Mouse (Mus musculus) hindbrain, embryonic 11.5 days (tissue): ENCODE measurements around the gene Mrm1. TPM values are rescaled to one million over a fixed set of nuclear protein-coding genes. Genes with fewer than 3 reads are reported as not detected.
A peak's percentile ranks its signal among the peaks of the same experiment; 100 is the strongest.

Experiments used
- ATAC-seq: fragments of 200-750 bp; cut with Nextera tagmentation; 2 replicates; pipeline ENCODE4 v1.8.0; 2017; ENCODE audit warnings: mild to moderate bottlenecking, moderate TSS enrichment, moderate library complexity; ENCODE audit not compliant: low FRiP score
- DNase-seq: peaks from one replicate; pipeline ENCODE4 v3.0.0-alpha.2; 2015; ENCODE audit warnings: low spot score
- H3K27ac ChIP-seq: fragments of 300-500 bp; sonication (generic); 2 replicates; pipeline ENCODE4 v1.5.1; 2014; ENCODE audit warnings: mild to moderate bottlenecking, low read depth, low read length
- H3K27me3 ChIP-seq: fragments of 300-500 bp; sonication (generic); 2 replicates; pipeline ENCODE4 v1.6.1; 2014; ENCODE audit warnings: mild to moderate bottlenecking, low read length, moderate library complexity, mixed read lengths; ENCODE audit not compliant: control insufficient read depth, insufficient read depth
- H3K36me3 ChIP-seq: fragments of 300-500 bp; sonication (generic); 2 replicates; pipeline ENCODE4 v1.6.1; 2014; ENCODE audit warnings: mild to moderate bottlenecking, low read length, moderate library complexity, mixed read lengths; ENCODE audit not compliant: control insufficient read depth, insufficient read depth
- H3K4me1 ChIP-seq: fragments of 300-500 bp; sonication (generic); replicated peaks from 2 replicates; pipeline ENCODE4 v1.6.1; 2014; ENCODE audit warnings: low read length, mixed read lengths; ENCODE audit not compliant: control insufficient read depth, insufficient read depth
- H3K4me2 ChIP-seq: fragments of 300-500 bp; sonication (generic); replicated peaks from 2 replicates; pipeline ENCODE4 v1.6.1; 2014; ENCODE audit warnings: mild to moderate bottlenecking, low read depth, low read length
- H3K4me3 ChIP-seq: fragments of 300-500 bp; sonication (generic); 2 replicates; pipeline ENCODE4 v1.5.1; 2014; ENCODE audit warnings: low read depth, low read length
- H3K9ac ChIP-seq: fragments of 300-500 bp; sonication (generic); 2 replicates; pipeline ENCODE4 v1.6.1; 2014; ENCODE audit warnings: low read depth, low read length
- H3K9me3 ChIP-seq: fragments of 300-500 bp; sonication (generic); 2 replicates; pipeline ENCODE4 v1.6.1; 2016; ENCODE audit warnings: low read length; ENCODE audit not compliant: control insufficient read depth
- WGBS: fragments of 180-500 bp; shearing (Covaris S2); extraction: QIAGEN DNeasy Blood & Tissue Kit; methylation state at CpG from one replicate; pipeline ENCODE4 v1.1.7; 2014; 5-methylcytosine and 5-hydroxymethylcytosine counted together
- polyA plus RNA-seq: library from polyadenylated mRNA; unstranded; fragments of >200 nt; fragmentation: Nextera tagmentation; extraction: Ambion mirVana; gene quantifications from 2 replicates; pipeline ENCODE4 v1.2.1, GENCODE M21; 2014

Gene Mrm1
- 11.2 and 13.3 TPM in 2 replicates for polyA plus RNA-seq

- H3K36me3 ChIP-seq: no peaks in the 10 kb centered on the region
- ATAC-seq (peak; percentile 84), DNase-seq (peak; percentile 94)
- H3K9ac ChIP-seq: peak within 1 kb of the TSS; percentile 69
- no peaks in the 10 kb centered on the region for H3K4me1 ChIP-seq
- peak within 1 kb of the TSS; percentile 98 for H3K4me2 ChIP-seq
- no peaks in the 10 kb centered on the region for H3K27me3 ChIP-seq
- H3K27ac ChIP-seq: peak within 1 kb of the TSS; percentile 44; the same call in 1 of the 2 replicates
- H3K4me3 ChIP-seq: peak within 1 kb of the TSS; percentile 73
- no peaks in the 10 kb centered on the region for H3K9me3 ChIP-seq
- under 1% methylated on average over 50 of the region's 55 CpGs for WGBS
Observed at GRCm38 (mm10) chr11:84818961-84819692, at the start of gene Mrm1. Gene Mrm1, minus strand, starts transcription at chr11:84819515.

GRCm38 (mm10) chr11:84868786-84869259 is 49.5 kb upstream of the Mrm1 start:
- H3K9me3 ChIP-seq: no peaks in the 10 kb centered on the region
- H3K9ac ChIP-seq: peak overlapping the region; percentile 91
- H3K4me2 ChIP-seq: peak overlapping the region; percentile 89
- ATAC-seq: no peak
- H3K36me3 ChIP-seq: no peaks in the 10 kb centered on the region
- peak; percentile 10 for DNase-seq
- no peaks in the 10 kb centered on the region for H3K27me3 ChIP-seq
- peak overlapping the region; percentile 95 for H3K4me3 ChIP-seq
- WGBS: 23% methylated on average over 7 of the region's 7 CpGs
- no peaks in the 10 kb centered on the region; the same call in 1 of the 2 replicates for H3K4me1 ChIP-seq
- H3K27ac ChIP-seq: 0 out of 2 replicates have a peak overlapping the region, but pooled peaks have one; percentile 94

- H3K27me3 ChIP-seq: no peaks in the 10 kb centered on the region
- H3K4me3 ChIP-seq: no peak overlapping the region
- no peak for DNase-seq
- no peaks in the 10 kb centered on the region; the same call in 1 of the 2 replicates for H3K4me1 ChIP-seq
- H3K4me2 ChIP-seq: no peak overlapping the region
- 93% methylated on average over 2 of the region's 2 CpGs for WGBS
- H3K9me3 ChIP-seq: no peaks in the 10 kb centered on the region
- no peak overlapping the region for H3K27ac ChIP-seq
- no peak for ATAC-seq
- no peaks in the 10 kb centered on the region for H3K36me3 ChIP-seq
- no peak overlapping the region for H3K9ac ChIP-seq
Observed at GRCm38 (mm10) chr11:84867586-84867985, 48.3 kb upstream of the Mrm1 start.

GRCm38 (mm10) chr11:84865268-84865667 is 46.0 kb upstream of the Mrm1 start:
- WGBS: 75% methylated on average over 2 of the region's 2 CpGs
- no peaks in the 10 kb centered on the region for H3K36me3 ChIP-seq
- DNase-seq (no peak), ATAC-seq (no peak)
- no peak overlapping the region for H3K4me3 ChIP-seq
- no peaks in the 10 kb centered on the region for H3K9me3 ChIP-seq
- no peak overlapping the region for H3K4me2 ChIP-seq
- no peak overlapping the region for H3K9ac ChIP-seq
- H3K27me3 ChIP-seq: no peaks in the 10 kb centered on the region
- no peak overlapping the region for H3K27ac ChIP-seq
- no peaks in the 10 kb centered on the region; the same call in 1 of the 2 replicates for H3K4me1 ChIP-seq

GRCm38 (mm10) chr11:84855285-84855684 is 36.0 kb upstream of the Mrm1 start:
- Histone ChIP-seq H3K4me2 (no peak overlapping the region), H3K4me1 (no peaks in the 10 kb centered on the region), H3K9ac (no peak overlapping the region), H3K4me3 (no peak overlapping the region), H3K27me3 (no peaks in the 10 kb centered on the region), H3K27ac (no peak overlapping the region), H3K36me3 (0 out of 2 replicates have a peak, but pooled peaks cover 4% of the 10 kb centered on the region), H3K9me3 (no peaks in the 10 kb centered on the region)
- no peak for ATAC-seq
- 97% methylated on average over 6 of the region's 6 CpGs for WGBS
- DNase-seq: no peak

- H3K27me3 ChIP-seq: no peaks in the 10 kb centered on the region
- 88% methylated on average over 7 of the region's 7 CpGs for WGBS
- DNase-seq: no peak
- no peak overlapping the region for H3K27ac ChIP-seq
- no peaks in the 10 kb centered on the region; the same call in 1 of the 2 replicates for H3K36me3 ChIP-seq
- ATAC-seq: no peak
- no peaks in the 10 kb centered on the region for H3K4me1 ChIP-seq
- H3K9ac ChIP-seq: no peak overlapping the region
- no peak overlapping the region for H3K4me3 ChIP-seq
- H3K9me3 ChIP-seq: no peaks in the 10 kb centered on the region
- no peak overlapping the region for H3K4me2 ChIP-seq
Observed at GRCm38 (mm10) chr11:84847475-84848090, 28.3 kb upstream of the Mrm1 start.

GRCm38 (mm10) chr11:84846741-84847474 is 27.6 kb upstream of the Mrm1 start:
- H3K9ac ChIP-seq: no peak overlapping the region
- no peak for DNase-seq
- WGBS: 94% methylated on average over 15 of the region's 15 CpGs
- H3K4me2 ChIP-seq: no peak overlapping the region
- H3K4me3 ChIP-seq: no peak overlapping the region
- no peaks in the 10 kb centered on the region; the same call in 1 of the 2 replicates for H3K36me3 ChIP-seq
- ATAC-seq: no peak
- H3K9me3 ChIP-seq: no peaks in the 10 kb centered on the region
- no peaks in the 10 kb centered on the region for H3K4me1 ChIP-seq
- no peaks in the 10 kb centered on the region for H3K27me3 ChIP-seq
- no peak overlapping the region for H3K27ac ChIP-seq

GRCm38 (mm10) chr11:84839330-84839729 is 20.0 kb upstream of the Mrm1 start:
- 0 out of 2 replicates have a peak, but pooled peaks cover under 1% of the 10 kb centered on the region for H3K36me3 ChIP-seq

More at GRCm38 (mm10) chr11:84839330-84839729, 20.0 kb upstream of the Mrm1 start:
- Histone ChIP-seq H3K9ac (no peak overlapping the region), H3K4me2 (no peak overlapping the region), H3K4me3 (no peak overlapping the region), H3K9me3 (no peaks in the 10 kb centered on the region), H3K27me3 (no peaks in the 10 kb centered on the region), H3K27ac (no peak overlapping the region), H3K4me1 (no peaks in the 10 kb centered on the region)
- DNase-seq (no peak), ATAC-seq (no peak)
- WGBS: 88% methylated on average over 2 of the region's 2 CpGs
